Mouse (Mus musculus): ENCODE measurements around the gene Samm50. TPM values are rescaled to one million over a fixed set of nuclear protein-coding genes. Genes with fewer than 3 reads are reported as not detected.
A peak's percentile ranks its signal among the peaks of the same experiment; 100 is the strongest.

Gene Samm50
- polyA plus RNA-seq, 1 experiment, result 2.2 TPM

DNA sequence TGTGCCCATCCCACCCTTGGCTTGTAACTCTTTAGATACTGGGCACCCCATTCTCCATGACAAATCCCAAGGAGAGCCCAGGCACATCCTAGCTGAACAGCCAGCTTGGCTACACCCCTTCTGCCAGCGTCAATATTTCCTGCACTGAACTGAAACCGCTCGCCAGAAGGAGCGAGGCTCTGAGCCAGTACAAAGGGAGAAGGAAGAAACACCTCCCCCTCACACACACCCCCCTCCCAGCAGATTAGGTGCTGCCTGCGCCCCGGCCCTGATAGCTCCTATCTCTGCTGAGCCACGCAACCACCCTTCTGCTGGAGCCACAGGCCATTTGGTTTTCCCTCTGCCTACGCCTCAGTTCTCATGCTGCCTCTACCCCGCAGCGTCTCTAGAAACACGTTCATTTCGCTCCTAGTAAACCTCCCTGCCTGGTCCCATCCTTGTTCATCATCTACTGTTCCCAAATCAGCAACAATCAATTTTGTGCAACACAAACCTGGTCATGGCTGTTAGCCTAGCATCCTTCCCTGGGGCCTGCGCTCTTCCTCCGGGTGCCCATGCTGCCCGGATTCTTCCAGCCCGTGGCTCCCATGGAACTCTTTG is 39.2 kb downstream of the Samm50 start:
- Histone ChIP-seq H3K4me1 (ENCODE audit: control insufficient read depth) (peaks cover 57% of the 10 kb centered on the region), H3K9me3 (ENCODE audit: control insufficient read depth, low read length) (no peaks in the 10 kb centered on the region), H3K4me3 (replicated peaks) (peak overlapping the region; percentile 95), H3K36me3 (ENCODE audit: control insufficient read depth) (peaks cover 20% of the 10 kb centered on the region), H3K27me3 (ENCODE audit: control insufficient read depth) (peaks cover under 1% of the 10 kb centered on the region; the same call in 1 of the 2 replicates)
- TF ChIP-seq TAL1 (IDR thresholded peaks at IDR 0.05; ENCODE audit: low read length) (peak; percentile 55), GATA1 (IDR thresholded peaks at IDR 0.05; ENCODE audit: low read length) (peak; percentile 56)

DNA sequence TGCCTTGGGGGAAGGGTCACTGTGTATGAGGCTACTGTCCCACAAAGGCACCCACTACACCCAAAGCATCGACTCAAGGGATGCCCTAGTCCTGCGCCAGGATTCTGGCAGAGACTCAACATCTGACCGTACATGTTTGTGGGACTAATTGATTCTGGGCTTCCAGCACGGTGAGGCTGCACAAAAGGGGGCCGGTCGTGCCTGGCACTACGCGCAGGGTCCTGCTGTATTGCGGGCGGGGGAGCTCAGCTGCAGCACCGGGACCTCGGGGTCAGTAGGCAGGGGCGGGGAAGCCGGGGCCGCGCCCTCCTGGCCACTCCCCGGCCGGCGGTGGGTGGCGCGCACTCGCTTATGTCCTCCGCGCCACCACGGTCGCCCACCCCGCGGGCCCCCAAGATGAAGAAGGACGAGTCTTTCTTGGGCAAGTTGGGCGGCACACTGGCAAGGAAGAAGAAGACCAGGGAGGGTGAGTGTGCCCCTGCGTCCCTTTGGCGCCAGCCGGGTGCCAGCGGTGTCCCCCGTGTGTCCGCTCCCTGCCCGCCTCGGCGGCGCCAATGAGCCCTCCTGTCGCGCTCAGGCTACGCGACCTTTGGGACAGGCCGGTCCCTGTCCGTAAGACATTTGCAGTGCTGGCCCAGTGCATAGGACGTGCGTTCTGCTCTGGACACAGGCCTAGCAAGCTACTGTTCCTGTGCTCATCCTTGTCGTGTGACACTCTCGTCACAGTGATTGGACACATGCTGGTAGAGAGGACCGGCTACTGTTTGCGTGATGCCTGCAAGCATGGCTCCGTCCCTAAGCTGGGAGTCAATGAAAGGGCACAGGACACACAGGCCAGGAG is 39.9 kb downstream of the Samm50 start, which contains the start of gene Parvb:
Gene Parvb (plus strand): TSS at position 323 of the 841 bp plus-strand sequence.
- Histone ChIP-seq H3K4me3 (replicated peaks) (peak within 1 kb of the TSS; percentile 95), H3K4me1 (ENCODE audit: control insufficient read depth) (peaks cover 57% of the 10 kb centered on the region), H3K27me3 (ENCODE audit: control insufficient read depth) (no peaks in the 10 kb centered on the region), H3K36me3 (ENCODE audit: control insufficient read depth) (peaks cover 23% of the 10 kb centered on the region), H3K9me3 (ENCODE audit: control insufficient read depth, low read length) (no peaks in the 10 kb centered on the region)
- TF ChIP-seq GATA1 (IDR thresholded peaks at IDR 0.05; ENCODE audit: low read length) (no peak), TAL1 (IDR thresholded peaks at IDR 0.05; ENCODE audit: low read length) (no peak)

DNA sequence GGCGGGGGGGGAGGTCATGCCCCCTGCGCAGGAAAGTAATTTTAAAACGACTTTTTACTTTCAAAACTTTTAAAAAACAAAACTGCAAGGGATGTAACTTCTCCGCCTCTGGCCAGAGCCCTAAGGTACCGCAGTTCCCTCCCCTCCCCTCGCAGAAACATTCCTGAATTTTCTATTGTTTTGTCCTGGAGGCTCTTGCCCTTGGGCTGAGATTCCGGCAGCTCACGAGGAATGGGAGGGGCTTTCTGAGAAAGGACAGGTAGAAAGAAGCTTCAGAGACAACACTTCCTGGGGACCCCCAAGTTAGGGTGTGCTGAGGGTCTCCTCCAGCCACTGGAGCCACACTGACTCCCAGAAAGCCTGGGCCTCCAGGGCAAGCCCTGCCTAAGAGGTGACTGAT is 40.6 kb downstream of the Samm50 start:
- no peak for TF ChIP-seq GATA1 (IDR thresholded peaks at IDR 0.05; ENCODE audit: low read length)
- TF ChIP-seq TAL1 (IDR thresholded peaks at IDR 0.05; ENCODE audit: low read length), result no peak
- H3K27me3 ChIP-seq (ENCODE audit: control insufficient read depth), result no peaks in the 10 kb centered on the region; the same call in 1 of the 2 replicates
- peaks cover 60% of the 10 kb centered on the region for H3K4me1 ChIP-seq (ENCODE audit: control insufficient read depth)
- no peaks in the 10 kb centered on the region for H3K9me3 ChIP-seq (ENCODE audit: control insufficient read depth, low read length)
- H3K36me3 ChIP-seq (ENCODE audit: control insufficient read depth), result peaks cover 28% of the 10 kb centered on the region
- peak overlapping the region; percentile 95 for H3K4me3 ChIP-seq (replicated peaks)

DNA sequence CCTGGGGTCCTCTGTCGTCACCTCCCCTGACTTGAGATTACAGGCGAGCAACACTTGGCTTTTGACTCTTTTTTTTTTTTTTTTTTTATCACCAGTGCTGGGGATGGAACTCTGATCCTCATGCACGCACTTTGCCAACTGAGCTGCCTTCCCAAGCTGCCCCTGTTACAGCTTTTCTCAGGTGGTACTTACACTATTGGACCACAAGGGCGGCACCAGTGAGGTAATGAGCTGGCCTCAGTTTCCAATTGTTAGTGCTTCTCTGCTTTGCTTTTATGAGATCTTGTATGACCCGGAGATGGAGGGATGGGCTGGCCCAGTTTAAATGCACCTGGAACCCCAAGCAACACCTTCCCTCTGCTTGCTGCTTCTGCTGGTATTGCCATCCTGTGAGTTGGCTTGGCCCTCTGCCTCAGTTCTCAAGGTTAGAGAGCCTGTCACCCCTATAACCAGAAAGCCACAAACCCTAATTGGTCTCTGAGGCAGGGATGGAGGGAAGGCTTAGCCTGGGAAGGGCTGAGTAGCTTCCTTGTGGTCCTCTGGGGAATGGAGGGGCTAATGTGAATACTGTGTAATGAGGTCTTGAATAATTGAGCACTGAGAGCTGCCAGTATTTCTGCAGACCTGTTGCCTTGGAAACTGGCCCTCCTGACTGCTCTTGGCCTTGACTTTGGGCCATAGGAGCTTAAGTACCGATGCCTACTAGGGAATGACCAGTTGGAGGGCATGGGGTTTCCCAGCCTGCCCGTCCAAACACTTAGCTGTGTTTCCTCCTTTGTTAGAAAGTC is 42.9 kb downstream of the Samm50 start:
- no peak for TF ChIP-seq GATA1 (IDR thresholded peaks at IDR 0.05; ENCODE audit: low read length)
- no peak for TF ChIP-seq TAL1 (IDR thresholded peaks at IDR 0.05; ENCODE audit: low read length)
- peaks cover 71% of the 10 kb centered on the region for H3K4me1 ChIP-seq (ENCODE audit: control insufficient read depth)
- no peaks in the 10 kb centered on the region for H3K9me3 ChIP-seq (ENCODE audit: control insufficient read depth, low read length)
- H3K27me3 ChIP-seq (ENCODE audit: control insufficient read depth), result no peaks in the 10 kb centered on the region; the same call in none of the 2 replicates
- no peak overlapping the region for H3K4me3 ChIP-seq (replicated peaks)
- H3K36me3 ChIP-seq (ENCODE audit: control insufficient read depth), result peaks cover 32% of the 10 kb centered on the region

DNA sequence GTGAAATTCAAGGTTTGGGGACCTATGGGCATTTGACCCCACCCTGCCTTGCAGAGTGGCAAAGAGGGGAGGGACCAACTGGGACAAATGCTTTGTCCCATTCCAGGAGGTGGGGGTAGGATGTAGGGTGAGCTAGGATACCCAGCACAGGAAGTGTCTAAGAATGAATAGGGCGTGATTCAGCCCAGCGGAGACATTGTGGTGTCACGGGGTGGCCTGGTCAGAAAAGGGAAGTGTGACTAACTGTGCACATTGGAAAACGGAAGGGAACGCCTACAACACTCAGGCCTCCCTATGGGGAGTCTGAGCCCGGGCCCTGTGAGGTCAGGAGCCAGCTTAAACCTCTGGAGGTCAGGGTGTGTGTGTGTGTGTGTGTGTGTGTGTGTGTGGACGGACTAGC is 43.6 kb downstream of the Samm50 start:
- Histone ChIP-seq H3K9me3 (ENCODE audit: control insufficient read depth, low read length) (no peaks in the 10 kb centered on the region), H3K36me3 (ENCODE audit: control insufficient read depth) (peaks cover 32% of the 10 kb centered on the region), H3K27me3 (ENCODE audit: control insufficient read depth) (no peaks in the 10 kb centered on the region; the same call in none of the 2 replicates), H3K4me3 (replicated peaks) (no peak overlapping the region), H3K4me1 (ENCODE audit: control insufficient read depth) (peaks cover 64% of the 10 kb centered on the region)
- TF ChIP-seq TAL1 (IDR thresholded peaks at IDR 0.05; ENCODE audit: low read length), result no peak
- no peak for TF ChIP-seq GATA1 (IDR thresholded peaks at IDR 0.05; ENCODE audit: low read length)

DNA sequence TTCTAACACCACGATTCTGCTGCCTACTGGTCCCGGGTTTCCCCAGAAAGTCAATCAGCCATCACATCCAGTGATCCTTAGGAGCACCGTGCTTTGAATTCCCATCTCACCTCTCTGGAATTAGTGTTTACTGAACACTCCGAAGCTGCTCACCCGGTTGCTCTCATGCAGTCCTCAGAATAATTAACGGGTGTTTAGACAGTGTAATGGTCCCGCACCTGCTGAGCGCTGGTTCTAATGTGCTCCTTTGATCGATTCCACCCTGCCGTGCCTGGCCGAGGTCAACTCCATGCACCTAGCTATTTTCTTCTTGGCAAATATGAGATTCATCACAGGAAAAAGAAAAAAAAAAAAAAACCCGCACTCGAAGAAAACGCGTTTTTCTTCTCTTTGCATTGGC is 46.5 kb downstream of the Samm50 start:
- Histone ChIP-seq H3K36me3 (ENCODE audit: control insufficient read depth) (peaks cover 43% of the 10 kb centered on the region), H3K4me3 (replicated peaks) (no peak overlapping the region), H3K4me1 (ENCODE audit: control insufficient read depth) (peaks cover 38% of the 10 kb centered on the region), H3K27me3 (ENCODE audit: control insufficient read depth) (no peaks in the 10 kb centered on the region; the same call in none of the 2 replicates), H3K9me3 (ENCODE audit: control insufficient read depth, low read length) (no peaks in the 10 kb centered on the region)
- no peak for TF ChIP-seq TAL1 (IDR thresholded peaks at IDR 0.05; ENCODE audit: low read length)

DNA sequence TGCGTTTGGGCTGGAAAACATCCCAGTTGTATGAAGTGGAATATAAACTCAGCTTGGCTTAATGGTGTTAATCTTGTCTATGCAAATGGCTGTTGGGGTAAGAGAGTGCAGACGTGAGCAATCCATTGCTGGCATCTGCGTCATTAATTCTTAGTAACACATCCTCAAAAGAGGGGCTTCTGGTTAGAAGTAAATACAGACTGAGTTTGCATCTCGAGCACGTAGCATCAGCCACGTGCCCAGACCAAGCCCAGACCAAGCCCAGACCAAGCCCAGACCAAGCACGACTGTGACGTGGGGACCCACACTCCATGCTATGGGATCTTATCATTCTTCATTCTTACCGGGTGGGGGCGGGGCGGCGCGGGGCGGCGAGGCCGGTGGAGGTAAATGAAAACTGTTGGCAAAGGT is 47.0 kb downstream of the Samm50 start:
- no peaks in the 10 kb centered on the region for H3K9me3 ChIP-seq (ENCODE audit: control insufficient read depth, low read length)
- peaks cover 42% of the 10 kb centered on the region for H3K36me3 ChIP-seq (ENCODE audit: control insufficient read depth)
- TF ChIP-seq GATA1 (IDR thresholded peaks at IDR 0.05; ENCODE audit: low read length) (no peak), TAL1 (IDR thresholded peaks at IDR 0.05; ENCODE audit: low read length) (no peak)
- H3K27me3 ChIP-seq (ENCODE audit: control insufficient read depth), result no peaks in the 10 kb centered on the region; the same call in none of the 2 replicates
- peaks cover 34% of the 10 kb centered on the region for H3K4me1 ChIP-seq (ENCODE audit: control insufficient read depth)
- no peak overlapping the region for H3K4me3 ChIP-seq (replicated peaks)

DNA sequence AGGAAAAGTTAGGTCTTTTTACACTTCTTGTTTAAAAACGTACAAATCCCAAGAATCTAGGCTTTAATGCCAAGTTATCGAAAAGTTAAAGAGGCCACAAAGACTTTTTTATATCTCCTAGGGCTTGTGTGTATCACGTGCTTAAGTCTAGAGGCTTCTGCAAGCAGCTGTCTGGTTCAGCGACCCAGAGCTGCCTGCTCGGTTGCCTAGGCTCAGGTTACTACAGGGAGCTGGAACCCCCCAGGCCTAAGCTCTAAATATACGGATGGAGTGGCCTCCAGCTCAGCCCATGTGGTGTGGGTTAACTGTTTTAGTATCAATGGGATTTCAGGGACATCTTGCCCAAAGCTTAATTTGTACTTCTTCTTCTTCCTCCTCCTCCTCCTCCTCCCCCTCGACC is 49.5 kb downstream of the Samm50 start:
- Histone ChIP-seq H3K4me1 (ENCODE audit: control insufficient read depth) (peaks cover 25% of the 10 kb centered on the region), H3K4me3 (replicated peaks) (no peak overlapping the region), H3K36me3 (ENCODE audit: control insufficient read depth) (peaks cover 29% of the 10 kb centered on the region), H3K27me3 (ENCODE audit: control insufficient read depth) (no peaks in the 10 kb centered on the region; the same call in none of the 2 replicates), H3K9me3 (ENCODE audit: control insufficient read depth, low read length) (peaks cover 1% of the 10 kb centered on the region)
- no peak for TF ChIP-seq GATA1 (IDR thresholded peaks at IDR 0.05; ENCODE audit: low read length)
- no peak for TF ChIP-seq TAL1 (IDR thresholded peaks at IDR 0.05; ENCODE audit: low read length)

Data from erythroblast, embryonic 14.5 days (primary cell).